Mouse (Mus musculus) lung, postnatal 0 days (tissue): ENCODE data around the gene Lyz1. TPM values are rescaled to one million over a fixed set of nuclear protein-coding genes. Genes with fewer than 3 reads are reported as not detected.
A peak's percentile ranks its signal among the peaks of the same experiment; 100 is the strongest.
"Not testable (repeated sequence)": the region's sequence is repeated elsewhere in the genome, so short reads cannot be mapped to it uniquely, and the experiment has no call there.

ENCODE experiments used
- ATAC-seq: fragments of 200-750 bp; cut with Nextera tagmentation; 2 replicates; pipeline ENCODE4 v1.8.0; 2017; ENCODE audit warnings: moderate library complexity
- DNase-seq: peaks from one replicate; pipeline ENCODE4 v3.0.0-alpha.2; 2016; ENCODE audit warnings: low spot score
- H3K27ac ChIP-seq: fragments of 300-500 bp; sonication (generic); 2 replicates; pipeline ENCODE4 v1.5.1; 2014; ENCODE audit warnings: antibody characterized with exemption, mild to moderate bottlenecking, low read length, mixed read lengths
- H3K27me3 ChIP-seq: fragments of 300-500 bp; sonication (generic); replicated peaks from 2 replicates; pipeline ENCODE4 v1.6.1; 2014; ENCODE audit warnings: low read length, mixed read lengths; ENCODE audit not compliant: insufficient read depth
- H3K36me3 ChIP-seq: fragments of 300-500 bp; sonication (generic); 2 replicates; pipeline ENCODE4 v1.6.1; 2014; ENCODE audit warnings: low read length, mixed read lengths; ENCODE audit not compliant: insufficient read depth
- H3K4me1 ChIP-seq: fragments of 300-500 bp; sonication (generic); 2 replicates; pipeline ENCODE4 v1.6.1; 2014; ENCODE audit warnings: antibody characterized with exemption, low read depth, low read length, mixed read lengths; ENCODE audit not compliant: insufficient read depth
- H3K4me2 ChIP-seq: fragments of 300-500 bp; sonication (generic); replicated peaks from 2 replicates; pipeline ENCODE4 v1.6.1; 2014; ENCODE audit warnings: low read depth, mild to moderate bottlenecking, low read length, moderate library complexity, mixed read lengths
- H3K4me3 ChIP-seq: fragments of 300-500 bp; sonication (generic); 2 replicates; pipeline ENCODE4 v1.5.1; 2014; ENCODE audit warnings: low read depth, low read length
- H3K9ac ChIP-seq: fragments of 300-500 bp; sonication (generic); replicated peaks from 2 replicates; pipeline ENCODE4 v1.6.1; 2014; ENCODE audit warnings: low read depth, mild to moderate bottlenecking
- H3K9me3 ChIP-seq: fragments of 300-500 bp; sonication (generic); 2 replicates; pipeline ENCODE4 v1.6.1; 2016; ENCODE audit warnings: low read length, mixed read lengths
- CTCF ChIP-seq: IDR thresholded peaks from 2 replicates; pipeline ENCODE4 v1.5.1; 2016; ENCODE audit warnings: antibody characterized with exemption, mild to moderate bottlenecking
- EP300 ChIP-seq: IDR thresholded peaks from 2 replicates; pipeline ENCODE4 v1.6.1; 2016; ENCODE audit warnings: antibody characterized with exemption, mild to moderate bottlenecking, control low read depth
- WGBS: fragments of 180-500 bp; shearing (Covaris S2); extraction: QIAGEN DNeasy Blood & Tissue Kit; methylation state at CpG from one replicate; pipeline ENCODE4 v1.1.7; 2014; 5-methylcytosine and 5-hydroxymethylcytosine counted together
- polyA plus RNA-seq: library from polyadenylated mRNA; unstranded; fragments of >200 nt; fragmentation: Nextera tagmentation; extraction: Ambion mirVana; gene quantifications from 2 replicates; pipeline ENCODE4 v1.2.1, GENCODE M21; 2015

The Lyz1 gene
- polyA plus RNA-seq, 1 experiment from 2014 or later: 3,269 TPM

GRCm38 (mm10) chr10:117301688-117302087, 9.0 kb upstream of the Lyz1 start:
- H3K9ac ChIP-seq: no peak overlapping the region
- no peaks in the 10 kb centered on the region for H3K4me1 ChIP-seq
- TF ChIP-seq EP300 (peak; percentile 99), CTCF (no peak)
- no peak overlapping the region for H3K4me2 ChIP-seq
- no peaks in the 10 kb centered on the region for H3K9me3 ChIP-seq
- no peak overlapping the region for H3K4me3 ChIP-seq
- no peaks in the 10 kb centered on the region for H3K27me3 ChIP-seq
- WGBS: 22% methylated on average over 1 of the region's 1 CpGs
- ATAC-seq (peak; percentile 84), DNase-seq (peak; percentile 95)
- H3K27ac ChIP-seq: peak overlapping the region; percentile 47; the same call in 1 of the 2 replicates
- no peaks in the 10 kb centered on the region for H3K36me3 ChIP-seq

- no peak for ATAC-seq
- Histone ChIP-seq H3K27ac (no peak overlapping the region), H3K4me3 (no peak overlapping the region), H3K4me2 (no peak overlapping the region), H3K36me3 (no peaks in the 10 kb centered on the region), H3K9ac (no peak overlapping the region), H3K4me1 (no peaks in the 10 kb centered on the region), H3K9me3 (no peaks in the 10 kb centered on the region), H3K27me3 (no peaks in the 10 kb centered on the region)
- WGBS: 69% methylated on average over 5 of the region's 5 CpGs
- no peak for DNase-seq
- TF ChIP-seq EP300: no peak
- no peak for TF ChIP-seq CTCF
Observed at GRCm38 (mm10) chr10:117299901-117300520, 7.3 kb upstream of the Lyz1 start.

- TF ChIP-seq CTCF (no peak), EP300 (no peak)
- no peaks in the 10 kb centered on the region for H3K27me3 ChIP-seq
- H3K9me3 ChIP-seq: no peaks in the 10 kb centered on the region
- WGBS: 87% methylated on average over 4 of the region's 4 CpGs
- H3K4me2 ChIP-seq: no peak overlapping the region
- no peaks in the 10 kb centered on the region for H3K36me3 ChIP-seq
- ATAC-seq (no peak), DNase-seq (no peak)
- no peaks in the 10 kb centered on the region for H3K4me1 ChIP-seq
- no peak overlapping the region for H3K27ac ChIP-seq
- H3K4me3 ChIP-seq: no peak overlapping the region
- no peak overlapping the region for H3K9ac ChIP-seq
Observed at GRCm38 (mm10) chr10:117299106-117299505, 6.4 kb upstream of the Lyz1 start.

- DNase-seq (no peak), ATAC-seq (no peak)
- H3K4me3 ChIP-seq: no peak overlapping the region
- H3K4me2 ChIP-seq: no peak overlapping the region
- H3K4me1 ChIP-seq: no peaks in the 10 kb centered on the region
- no peak overlapping the region for H3K27ac ChIP-seq
- no peak for TF ChIP-seq EP300
- TF ChIP-seq CTCF: no peak
- H3K9ac ChIP-seq: no peak overlapping the region
- no peaks in the 10 kb centered on the region for H3K9me3 ChIP-seq
- H3K36me3 ChIP-seq: no peaks in the 10 kb centered on the region
- H3K27me3 ChIP-seq: no peaks in the 10 kb centered on the region
- WGBS: 67% methylated on average over 6 of the region's 6 CpGs
Observed at GRCm38 (mm10) chr10:117298336-117298735, 5.7 kb upstream of the Lyz1 start.

DNA sequence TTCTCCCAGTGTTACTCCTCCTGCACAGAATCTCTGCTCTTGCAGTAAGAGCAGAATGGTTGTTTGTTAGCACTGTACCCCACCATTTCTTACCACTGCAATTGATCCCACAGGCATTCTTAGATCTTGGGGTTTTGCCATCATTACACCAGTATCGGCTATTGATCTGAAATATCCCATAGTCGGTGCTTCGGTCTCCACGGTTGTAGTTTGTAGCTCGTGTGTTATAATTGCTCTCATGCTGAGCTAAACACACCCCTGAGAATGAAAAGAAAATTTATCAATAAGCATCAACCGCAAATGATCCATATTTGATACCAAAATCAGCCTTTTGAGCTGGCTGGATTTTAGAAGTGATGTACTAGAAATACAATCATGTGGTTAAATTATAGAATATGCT, 1.7 kb downstream of the Lyz1 start:
- 88% methylated on average over 6 of the region's 6 CpGs for WGBS
- not testable (repeated sequence) for H3K9me3 ChIP-seq, H3K4me2 ChIP-seq, H3K4me1 ChIP-seq, DNase-seq, H3K36me3 ChIP-seq, H3K27me3 ChIP-seq, H3K9ac ChIP-seq, ATAC-seq, H3K27ac ChIP-seq, H3K4me3 ChIP-seq

- no peak overlapping the region for H3K4me2 ChIP-seq
- WGBS: 41% methylated on average over 6 of the region's 6 CpGs
- ATAC-seq: no peak
Observed at GRCm38 (mm10) chr10:117290046-117290870, 2.4 kb downstream of the Lyz1 start.

GRCm38 (mm10) chr10:117289034-117289505, 3.6 kb downstream of the Lyz1 start:
- H3K4me2 ChIP-seq: not testable (repeated sequence)

More at GRCm38 (mm10) chr10:117290046-117290870, 2.4 kb downstream of the Lyz1 start:
- Histone ChIP-seq H3K27me3 (no peaks in the 10 kb centered on the region), H3K9ac (no peak overlapping the region), H3K9me3 (no peaks in the 10 kb centered on the region), H3K36me3 (no peaks in the 10 kb centered on the region), H3K4me3 (no peak overlapping the region), H3K27ac (no peak overlapping the region), H3K4me1 (no peaks in the 10 kb centered on the region)
- no peak for TF ChIP-seq CTCF
- no peak for TF ChIP-seq EP300
- no peak for DNase-seq

More at GRCm38 (mm10) chr10:117289034-117289505, 3.6 kb downstream of the Lyz1 start:
- not testable (repeated sequence) for H3K27me3 ChIP-seq, H3K4me3 ChIP-seq, H3K36me3 ChIP-seq, H3K27ac ChIP-seq, H3K9me3 ChIP-seq, H3K9ac ChIP-seq, DNase-seq, H3K4me1 ChIP-seq, ATAC-seq
- 55% methylated on average over 5 of the region's 5 CpGs for WGBS
